Mouse (Mus musculus) testis, adult 2 months (tissue): ENCODE data around the gene Ano1. TPM values are rescaled to one million over a fixed set of nuclear protein-coding genes. Genes with fewer than 3 reads are reported as not detected.

Source experiments
- H3K27ac ChIP-seq: fragments of 200-500 bp; 2 replicates; pipeline ENCODE4 v1.5.1; 2012; ENCODE audit warnings: low read depth, low read length; ENCODE audit not compliant: control insufficient read depth, insufficient read depth
- H3K27me3 ChIP-seq: fragments of 200-500 bp; 2 replicates; pipeline ENCODE4 v1.6.1; 2012; ENCODE audit warnings: mild to moderate bottlenecking, low read length, moderate library complexity; ENCODE audit not compliant: control insufficient read depth, insufficient read depth
- H3K36me3 ChIP-seq: fragments of 200-500 bp; 2 replicates; pipeline ENCODE4 v1.6.1; 2012; ENCODE audit warnings: mild to moderate bottlenecking, low read length; ENCODE audit not compliant: control insufficient read depth, insufficient read depth
- H3K4me1 ChIP-seq: fragments of 200-500 bp; 2 replicates; pipeline ENCODE4 v1.6.1; 2012; ENCODE audit warnings: low read length; ENCODE audit not compliant: control insufficient read depth, insufficient read depth
- H3K4me3 ChIP-seq: fragments of 200-500 bp; 2 replicates; pipeline ENCODE4 v1.5.1; 2012; ENCODE audit warnings: low read depth, mild to moderate bottlenecking, low read length, moderate library complexity, mixed read lengths; ENCODE audit not compliant: control insufficient read depth
- CTCF ChIP-seq: fragments of 200-500 bp; IDR thresholded peaks from 2 replicates; pipeline ENCODE4 v1.5.1; 2012; ENCODE audit warnings: low read depth, mild to moderate bottlenecking, inconsistent platforms, low read length, moderate library complexity; ENCODE audit not compliant: control insufficient read depth, insufficient read depth, insufficient replicate concordance
- POLR2A ChIP-seq: fragments of 200-500 bp; IDR thresholded peaks from 2 replicates; pipeline ENCODE4 v1.6.1; 2012; ENCODE audit warnings: low read depth, mild to moderate bottlenecking, inconsistent platforms, low read length, moderate library complexity; ENCODE audit not compliant: control insufficient read depth
- polyA plus RNA-seq: library from polyadenylated mRNA; depleted of rRNA; stranded (reverse); fragments of >200 nt; gene quantifications from 2 replicates; pipeline ENCODE4 v1.2.3, GENCODE M21; 2012

Gene Ano1
- polyA plus RNA-seq, 1 experiment = 28.2 TPM

- TF ChIP-seq POLR2A (no peak), CTCF (no peak)
- Histone ChIP-seq H3K4me3 (no peak overlapping the region), H3K4me1 (peaks cover 3% of the 10 kb centered on the region), H3K36me3 (no peaks in the 10 kb centered on the region), H3K27ac (no peak overlapping the region), H3K27me3 (no peaks in the 10 kb centered on the region)
Measured at GRCm38 (mm10) chr7:144777805-144778204, 26.0 kb upstream of the Ano1 start.

GRCm38 (mm10) chr7:144775804-144776447 is 24.2 kb upstream of the Ano1 start:
- TF ChIP-seq POLR2A (no peak), CTCF (peak; percentile 93)
- H3K4me3 ChIP-seq = no peak overlapping the region
- no peaks in the 10 kb centered on the region for H3K27me3 ChIP-seq
- peaks cover 3% of the 10 kb centered on the region for H3K4me1 ChIP-seq
- no peak overlapping the region for H3K27ac ChIP-seq
- H3K36me3 ChIP-seq = no peaks in the 10 kb centered on the region

GRCm38 (mm10) chr7:144775214-144775613 is 23.4 kb upstream of the Ano1 start:
- Histone ChIP-seq H3K4me3 (no peak overlapping the region), H3K27me3 (no peaks in the 10 kb centered on the region), H3K36me3 (no peaks in the 10 kb centered on the region), H3K27ac (no peak overlapping the region), H3K4me1 (peaks cover 3% of the 10 kb centered on the region)
- TF ChIP-seq CTCF (no peak), POLR2A (no peak)

- H3K4me1 ChIP-seq = peaks cover 3% of the 10 kb centered on the region
- H3K27ac ChIP-seq = no peak overlapping the region
- no peak for TF ChIP-seq POLR2A
- TF ChIP-seq CTCF = no peak
- H3K27me3 ChIP-seq = no peaks in the 10 kb centered on the region
- H3K36me3 ChIP-seq = no peaks in the 10 kb centered on the region
- H3K4me3 ChIP-seq = no peak overlapping the region
Measured at GRCm38 (mm10) chr7:144774283-144774682, 22.5 kb upstream of the Ano1 start.

- no peaks in the 10 kb centered on the region for H3K27me3 ChIP-seq
- no peak overlapping the region for H3K4me3 ChIP-seq
- H3K27ac ChIP-seq = no peak overlapping the region
- TF ChIP-seq POLR2A (no peak), CTCF (no peak)
- H3K4me1 ChIP-seq = no peaks in the 10 kb centered on the region
- H3K36me3 ChIP-seq = no peaks in the 10 kb centered on the region
Measured at GRCm38 (mm10) chr7:144770116-144770515, 18.3 kb upstream of the Ano1 start.

GRCm38 (mm10) chr7:144769434-144770080 is 17.8 kb upstream of the Ano1 start:
- no peak for TF ChIP-seq CTCF
- TF ChIP-seq POLR2A = no peak
- H3K4me1 ChIP-seq = no peaks in the 10 kb centered on the region
- no peak overlapping the region for H3K27ac ChIP-seq
- H3K36me3 ChIP-seq = no peaks in the 10 kb centered on the region
- no peak overlapping the region for H3K4me3 ChIP-seq
- H3K27me3 ChIP-seq = no peaks in the 10 kb centered on the region

- Histone ChIP-seq H3K4me3 (no peak overlapping the region), H3K27me3 (no peaks in the 10 kb centered on the region), H3K27ac (no peak overlapping the region), H3K36me3 (no peaks in the 10 kb centered on the region), H3K4me1 (no peaks in the 10 kb centered on the region)
- no peak for TF ChIP-seq CTCF
- TF ChIP-seq POLR2A = no peak
Measured at GRCm38 (mm10) chr7:144768845-144769244, 17.1 kb upstream of the Ano1 start.
